Mouse (Mus musculus): Measurements from ENCODE around the gene Col13a1. TPM values are rescaled to one million over a fixed set of nuclear protein-coding genes. Genes with fewer than 3 reads are reported as not detected.

The Col13a1 gene
- polyA plus RNA-seq, 1 experiment from 2014 or later, result 11.4 TPM

GRCm38 (mm10) chr10:61839326-61839725, 139.6 kb downstream of the Col13a1 start:
- no peak overlapping the region for H3K4me3 ChIP-seq
- no peaks in the 10 kb centered on the region for H3K9me3 ChIP-seq
- 0 out of 2 replicates have a peak overlapping the region, but pooled peaks have one; percentile 15 for H3K4me2 ChIP-seq
- peak overlapping the region; percentile 56 for H3K27ac ChIP-seq
- H3K27me3 ChIP-seq, result no peaks in the 10 kb centered on the region; the same call in 1 of the 2 replicates
- no peaks in the 10 kb centered on the region for H3K36me3 ChIP-seq
- H3K4me1 ChIP-seq, result peaks cover 31% of the 10 kb centered on the region
- H3K9ac ChIP-seq, result 0 out of 2 replicates have a peak overlapping the region, but pooled peaks have one; percentile 6
- no peak for ATAC-seq (ENCODE audit: insufficient number of reproducible peaks, insufficient read depth, low FRiP score, low TSS enrichment, low read depth)
- 34% methylated on average over 9 of the region's 9 CpGs for WGBS

- Histone ChIP-seq H3K9ac (no peak overlapping the region), H3K36me3 (no peaks in the 10 kb centered on the region), H3K4me1 (peaks cover 31% of the 10 kb centered on the region), H3K9me3 (no peaks in the 10 kb centered on the region), H3K27me3 (no peaks in the 10 kb centered on the region; the same call in 1 of the 2 replicates), H3K4me3 (no peak overlapping the region), H3K27ac (peak overlapping the region; percentile 56), H3K4me2 (0 out of 2 replicates have a peak overlapping the region, but pooled peaks have one; percentile 15)
- WGBS, result 2% methylated on average over 6 of the region's 6 CpGs
- ATAC-seq (ENCODE audit: insufficient number of reproducible peaks, insufficient read depth, low FRiP score, low TSS enrichment, low read depth), result peak; percentile 27; the same call in 1 of the 2 replicates
Observed at GRCm38 (mm10) chr10:61838769-61839168, 140.1 kb downstream of the Col13a1 start.

- Histone ChIP-seq H3K4me1 (peaks cover 29% of the 10 kb centered on the region), H3K9ac (no peak overlapping the region), H3K36me3 (no peaks in the 10 kb centered on the region), H3K27ac (no peak overlapping the region; the same call in 1 of the 2 replicates), H3K27me3 (no peaks in the 10 kb centered on the region; the same call in 1 of the 2 replicates), H3K4me3 (no peak overlapping the region), H3K4me2 (no peak overlapping the region), H3K9me3 (no peaks in the 10 kb centered on the region)
- 59% methylated on average over 8 of the region's 8 CpGs for WGBS
- no peak for ATAC-seq (ENCODE audit: insufficient number of reproducible peaks, insufficient read depth, low FRiP score, low TSS enrichment, low read depth)
Observed at GRCm38 (mm10) chr10:61837286-61837685, 141.6 kb downstream of the Col13a1 start.

- Histone ChIP-seq H3K4me3 (no peak overlapping the region), H3K27ac (no peak overlapping the region), H3K4me1 (peaks cover 39% of the 10 kb centered on the region), H3K36me3 (no peaks in the 10 kb centered on the region), H3K4me2 (no peak overlapping the region), H3K9me3 (no peaks in the 10 kb centered on the region), H3K27me3 (no peaks in the 10 kb centered on the region), H3K9ac (no peak overlapping the region)
- ATAC-seq (ENCODE audit: insufficient number of reproducible peaks, insufficient read depth, low FRiP score, low TSS enrichment, low read depth), result no peak
- WGBS, result 94% methylated on average over 6 of the region's 6 CpGs
Observed at GRCm38 (mm10) chr10:61834288-61834687, 144.6 kb downstream of the Col13a1 start.

DNA sequence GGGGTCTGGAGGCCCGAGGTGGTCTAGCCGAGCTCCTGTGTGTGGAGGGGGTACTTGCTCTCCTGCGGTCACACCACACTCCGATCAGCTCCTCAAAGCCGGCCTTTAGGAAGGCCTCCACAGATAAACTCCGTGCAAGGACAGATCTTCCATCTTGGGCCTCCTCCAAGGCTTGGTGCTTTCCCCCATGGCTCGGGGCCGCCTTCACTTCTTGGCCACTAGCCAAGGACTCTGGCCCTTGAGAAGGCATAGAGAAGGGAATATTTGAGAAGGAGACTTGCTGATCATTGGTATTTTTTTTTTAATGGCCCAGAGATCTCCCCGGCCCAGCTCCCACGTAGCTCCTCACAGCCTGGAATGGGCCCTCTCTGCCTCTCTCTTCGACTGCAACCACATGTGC, 146.2 kb downstream of the Col13a1 start:
- H3K27ac ChIP-seq, result peak overlapping the region; percentile 22; the same call in 1 of the 2 replicates
- peaks cover 46% of the 10 kb centered on the region for H3K4me1 ChIP-seq
- no peak overlapping the region for H3K4me3 ChIP-seq
- H3K9ac ChIP-seq, result no peak overlapping the region
- no peaks in the 10 kb centered on the region for H3K27me3 ChIP-seq
- no peaks in the 10 kb centered on the region for H3K9me3 ChIP-seq
- WGBS, result 81% methylated on average over 11 of the region's 11 CpGs
- H3K36me3 ChIP-seq, result no peaks in the 10 kb centered on the region
- no peak overlapping the region for H3K4me2 ChIP-seq
- no peak for ATAC-seq (ENCODE audit: insufficient number of reproducible peaks, insufficient read depth, low FRiP score, low TSS enrichment, low read depth)

DNA sequence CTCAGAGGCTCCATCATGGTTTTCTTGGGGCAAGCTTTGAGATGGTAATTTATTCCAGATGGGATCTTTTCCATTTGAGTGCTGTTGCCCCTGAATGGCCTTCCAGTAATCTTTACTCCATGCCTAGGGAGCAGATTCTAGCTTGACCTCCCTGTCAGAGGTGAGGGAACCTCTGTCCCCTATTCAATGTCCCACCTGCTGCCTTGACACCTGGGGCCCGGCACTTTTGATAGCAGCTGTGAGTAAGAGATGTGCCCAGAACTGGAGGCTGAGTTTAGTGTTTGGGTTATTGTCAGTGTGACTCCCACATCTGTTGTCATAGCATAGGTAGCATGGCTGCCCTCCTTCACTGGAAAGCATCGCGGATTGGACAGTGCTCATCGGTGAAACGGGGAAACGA, 147.2 kb downstream of the Col13a1 start:
- Histone ChIP-seq H3K36me3 (no peaks in the 10 kb centered on the region), H3K27ac (no peak overlapping the region; the same call in 1 of the 2 replicates), H3K4me2 (no peak overlapping the region), H3K9me3 (no peaks in the 10 kb centered on the region), H3K4me1 (peaks cover 46% of the 10 kb centered on the region), H3K27me3 (no peaks in the 10 kb centered on the region), H3K9ac (no peak overlapping the region), H3K4me3 (no peak overlapping the region)
- ATAC-seq (ENCODE audit: insufficient number of reproducible peaks, insufficient read depth, low FRiP score, low TSS enrichment, low read depth), result no peak
- 81% methylated on average over 6 of the region's 6 CpGs for WGBS

DNA sequence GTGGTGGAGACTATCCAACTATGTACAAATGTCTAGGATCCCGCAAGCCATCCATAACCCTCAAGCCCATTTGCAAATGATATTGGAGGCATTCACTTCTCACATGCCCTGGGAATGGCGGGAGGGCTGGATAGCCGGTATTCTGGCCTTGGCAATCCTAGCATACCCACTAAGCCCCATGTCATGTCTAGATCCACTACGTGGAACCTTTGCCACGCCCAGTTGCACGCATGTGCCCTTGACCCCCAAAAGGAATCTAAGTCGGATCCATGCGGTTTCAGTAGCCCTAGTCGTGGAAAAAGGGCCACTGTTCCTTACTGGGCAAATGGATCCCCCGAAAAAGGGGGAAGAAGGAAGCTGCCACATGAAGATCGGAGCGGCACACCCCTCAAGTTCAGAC, 147.7 kb downstream of the Col13a1 start:
- no peak overlapping the region for H3K9ac ChIP-seq
- no peaks in the 10 kb centered on the region for H3K27me3 ChIP-seq
- peaks cover 51% of the 10 kb centered on the region for H3K4me1 ChIP-seq
- no peaks in the 10 kb centered on the region for H3K9me3 ChIP-seq
- H3K27ac ChIP-seq, result peak overlapping the region; percentile 39; the same call in 1 of the 2 replicates
- no peak for ATAC-seq (ENCODE audit: insufficient number of reproducible peaks, insufficient read depth, low FRiP score, low TSS enrichment, low read depth)
- H3K4me3 ChIP-seq, result no peak overlapping the region
- H3K36me3 ChIP-seq, result no peaks in the 10 kb centered on the region
- 61% methylated on average over 12 of the region's 12 CpGs for WGBS
- peak overlapping the region; percentile 34 for H3K4me2 ChIP-seq

DNA sequence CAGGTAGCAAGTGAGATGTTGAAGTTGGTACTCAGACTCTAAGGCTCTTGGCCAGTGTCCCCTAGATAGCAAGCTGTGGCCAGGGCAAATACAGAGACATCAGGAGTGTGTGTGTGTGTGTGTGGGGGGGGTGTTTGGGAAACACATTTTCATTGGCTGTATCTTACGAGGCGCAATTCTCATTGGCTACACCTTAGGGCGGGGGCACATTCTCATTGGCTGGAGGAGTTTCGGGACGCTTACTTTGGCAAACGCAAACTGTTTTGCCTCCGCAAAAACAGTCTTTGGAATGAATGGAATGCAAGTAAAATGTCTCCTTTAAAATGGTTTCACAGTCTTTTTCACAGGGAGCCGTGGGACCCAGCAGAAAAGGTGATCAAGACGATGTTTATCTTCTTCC, 148.1 kb downstream of the Col13a1 start:
- 41% methylated on average over 9 of the region's 9 CpGs for WGBS
- no peak for ATAC-seq (ENCODE audit: insufficient number of reproducible peaks, insufficient read depth, low FRiP score, low TSS enrichment, low read depth)

DNA sequence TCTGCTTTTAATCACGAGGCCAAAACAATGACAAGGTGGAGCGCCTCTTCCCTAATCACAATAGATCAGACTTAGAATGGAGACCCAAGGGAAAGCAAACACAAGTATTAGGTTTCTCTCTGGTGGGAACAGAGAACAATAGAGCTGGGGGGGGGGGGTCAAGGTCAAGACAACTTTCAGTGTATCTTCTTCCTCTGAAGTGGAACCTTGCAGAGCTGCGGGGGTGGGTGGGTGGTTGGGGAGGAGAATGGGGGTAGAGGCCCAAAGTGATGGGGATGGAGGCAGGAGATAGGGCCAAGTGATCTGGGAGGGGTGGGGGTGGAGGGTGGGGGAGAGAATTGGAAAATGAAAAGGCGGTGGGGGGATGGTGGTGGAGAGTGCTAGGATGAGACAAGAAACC, 149.9 kb downstream of the Col13a1 start:
- Histone ChIP-seq H3K9me3 (no peaks in the 10 kb centered on the region), H3K4me1 (peaks cover 65% of the 10 kb centered on the region), H3K36me3 (no peaks in the 10 kb centered on the region), H3K9ac (no peak overlapping the region), H3K4me3 (no peak overlapping the region), H3K27me3 (no peaks in the 10 kb centered on the region), H3K4me2 (no peak overlapping the region), H3K27ac (no peak overlapping the region)
- no peak for ATAC-seq (ENCODE audit: insufficient number of reproducible peaks, insufficient read depth, low FRiP score, low TSS enrichment, low read depth)
- 50% methylated on average over 4 of the region's 4 CpGs for whole genome bisulfite sequencing

More for the DNA sequence above, 148.1 kb downstream of the Col13a1 start:
- peaks cover 55% of the 10 kb centered on the region for H3K4me1 ChIP-seq
- H3K9ac ChIP-seq, result no peak overlapping the region
- peak overlapping the region; percentile 34 for H3K4me2 ChIP-seq
- H3K27me3 ChIP-seq, result no peaks in the 10 kb centered on the region
- no peaks in the 10 kb centered on the region for H3K9me3 ChIP-seq
- H3K36me3 ChIP-seq, result no peaks in the 10 kb centered on the region
- no peak overlapping the region for H3K4me3 ChIP-seq
- H3K27ac ChIP-seq, result peak overlapping the region; percentile 39; the same call in 1 of the 2 replicates

GRCm38 (mm10) chr10:61827950-61828936, 150.7 kb downstream of the Col13a1 start:
- no peaks in the 10 kb centered on the region for H3K27me3 ChIP-seq
- H3K4me1 ChIP-seq, result peaks cover 73% of the 10 kb centered on the region
- WGBS, result 66% methylated on average over 32 of the region's 32 CpGs
- H3K4me2 ChIP-seq, result no peak overlapping the region
- no peaks in the 10 kb centered on the region for H3K9me3 ChIP-seq
- ATAC-seq (ENCODE audit: insufficient number of reproducible peaks, insufficient read depth, low FRiP score, low TSS enrichment, low read depth), result no peak
- H3K9ac ChIP-seq, result no peak overlapping the region
- peak overlapping the region; percentile 83; the same call in 1 of the 2 replicates for H3K27ac ChIP-seq
- H3K4me3 ChIP-seq, result no peak overlapping the region
- no peaks in the 10 kb centered on the region for H3K36me3 ChIP-seq

- H3K4me3 ChIP-seq, result no peak overlapping the region
- WGBS, result 14% methylated on average over 16 of the region's 16 CpGs
- no peak for ATAC-seq (ENCODE audit: insufficient number of reproducible peaks, insufficient read depth, low FRiP score, low TSS enrichment, low read depth)
- no peak overlapping the region for H3K9ac ChIP-seq
- H3K9me3 ChIP-seq, result no peaks in the 10 kb centered on the region
- no peaks in the 10 kb centered on the region for H3K36me3 ChIP-seq
- peaks cover 69% of the 10 kb centered on the region for H3K4me1 ChIP-seq
- no peak overlapping the region for H3K4me2 ChIP-seq
- H3K27ac ChIP-seq, result peak overlapping the region; percentile 83
- H3K27me3 ChIP-seq, result no peaks in the 10 kb centered on the region
Observed at GRCm38 (mm10) chr10:61826753-61827435, 152.0 kb downstream of the Col13a1 start.

Measured in embryonic facial prominence, embryonic 13.5 days (tissue).